Mouse (Mus musculus): ENCODE results near the gene Snx10. TPM values are rescaled to one million over a fixed set of nuclear protein-coding genes. Genes with fewer than 3 reads are reported as not detected.
A peak's percentile ranks its signal among the peaks of the same experiment; 100 is the strongest.
"Not testable (repeated sequence)": the region's sequence is repeated elsewhere in the genome, so short reads cannot be mapped to it uniquely, and the experiment has no call there.

The Snx10 gene
- 100 to 1,000 TPM; 108 to 116 TPM for total RNA-seq (2021)

DNA sequence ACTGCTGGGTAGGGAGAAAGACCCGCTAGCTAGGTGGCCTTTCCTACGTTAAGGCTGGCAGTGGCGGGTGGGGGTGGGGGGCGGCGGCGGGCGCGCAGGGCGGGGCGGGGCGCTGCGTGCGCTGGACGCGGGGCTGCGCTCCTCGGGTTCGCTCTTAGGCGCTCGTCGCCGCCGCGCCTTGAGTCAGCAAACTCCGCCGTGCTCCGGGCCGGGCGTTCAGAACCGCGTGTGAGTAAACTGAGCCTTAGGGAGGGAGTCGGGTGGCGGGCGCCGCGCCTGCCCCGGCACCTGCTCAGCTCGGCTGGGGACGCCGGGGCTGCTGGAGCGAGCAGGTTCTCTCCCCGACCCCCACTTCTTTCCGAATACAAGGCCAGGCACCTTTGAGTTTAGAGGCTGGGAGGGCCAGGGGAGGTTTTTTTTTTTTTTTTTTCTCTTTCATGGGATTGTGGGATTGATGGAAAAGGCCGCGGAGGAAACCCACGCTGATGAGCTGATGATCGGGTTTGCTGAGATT, at the start of gene Snx10:
TSS of gene Snx10 (plus strand) at position 95 of the 514 bp plus-strand sequence.
- peak; percentile 60 to 70 for DNase-seq (ENCODE audit: low spot score in 2 of 2)
- intact Hi-C loops (cut with DNase I) = loop anchor here (1.0 to 5.0 kb wide), 2 partner anchors 54 to 58 kb away; partner anchors contain the start of gene Cbx3

DNA sequence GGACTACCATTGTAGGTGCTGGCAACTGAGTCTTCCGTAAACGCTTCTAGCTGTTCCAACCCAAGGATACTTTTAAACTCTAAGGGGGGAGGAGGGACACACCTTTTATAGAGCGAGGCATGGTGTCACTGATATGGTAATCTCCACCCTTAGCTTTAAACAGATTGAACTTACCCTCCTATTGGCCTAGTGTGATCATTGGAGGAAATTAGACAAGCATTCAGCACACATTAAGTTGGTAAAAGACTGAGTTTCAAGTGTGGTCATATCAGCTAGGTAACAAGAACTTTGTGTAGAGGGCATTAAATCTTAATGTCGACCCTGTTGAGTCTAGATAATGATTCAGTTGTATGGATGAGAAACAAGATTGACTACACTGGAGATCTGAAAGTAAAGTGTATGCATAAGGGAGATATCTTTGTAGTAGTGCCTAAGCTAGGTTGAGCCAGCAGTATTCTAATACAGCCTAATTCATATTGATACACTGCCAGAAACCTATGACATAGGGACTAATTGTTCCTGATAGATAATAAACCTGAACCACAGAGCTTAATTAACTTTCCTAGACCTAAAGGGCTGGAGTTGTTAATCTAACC, 44.5 kb upstream of the Snx10 start:
- no peak for DNase-seq (ENCODE audit: low spot score in 2 of 2)
- intact Hi-C loops (cut with DNase I) = no loop called here

DNA sequence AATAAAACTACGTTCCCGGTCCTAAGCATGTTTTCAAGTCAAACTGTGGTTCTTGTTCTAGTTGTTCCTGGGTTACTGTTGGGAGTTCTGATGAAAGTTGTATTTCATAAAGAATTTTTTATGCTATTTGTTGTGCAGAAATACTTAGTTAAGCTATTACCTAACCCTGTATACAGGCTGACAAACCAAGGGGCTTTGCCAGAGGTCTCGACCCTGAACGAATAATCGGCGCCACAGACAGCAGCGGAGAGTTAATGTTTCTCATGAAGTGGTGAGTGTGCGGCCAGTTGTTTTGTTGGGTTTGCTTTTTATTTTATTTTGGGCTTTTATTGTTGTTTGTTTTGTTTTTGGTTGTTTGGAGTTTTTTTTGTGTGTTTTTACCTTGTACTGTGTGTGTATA, 42.2 kb upstream of the Snx10 start:
- intact Hi-C loops (cut with DNase I) = no loop called here
- no peak for DNase-seq (ENCODE audit: low spot score in 2 of 2)

DNA sequence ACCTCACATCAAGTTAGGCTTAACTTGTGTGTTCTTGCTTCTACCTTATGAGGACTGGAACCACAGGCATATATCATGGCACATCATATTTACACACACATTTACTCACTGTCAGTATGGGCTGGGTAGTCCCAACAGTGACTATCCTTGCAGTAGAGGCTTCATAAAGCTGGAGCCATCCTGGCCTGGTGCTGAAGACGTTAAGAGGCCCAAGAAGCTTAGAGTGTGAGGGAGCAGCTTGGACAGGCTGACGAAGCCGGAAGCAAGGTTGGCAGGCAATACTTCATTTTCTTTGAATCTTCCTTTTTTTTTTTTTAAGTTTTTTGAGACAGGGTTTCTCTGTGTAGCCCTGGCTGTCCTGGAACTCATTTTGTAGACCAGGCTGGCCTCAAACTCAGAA, 39.8 kb upstream of the Snx10 start:
- DNase-seq (ENCODE audit: low spot score in 2 of 2) = no peak
- intact Hi-C loops (cut with DNase I) = no loop called here

DNA sequence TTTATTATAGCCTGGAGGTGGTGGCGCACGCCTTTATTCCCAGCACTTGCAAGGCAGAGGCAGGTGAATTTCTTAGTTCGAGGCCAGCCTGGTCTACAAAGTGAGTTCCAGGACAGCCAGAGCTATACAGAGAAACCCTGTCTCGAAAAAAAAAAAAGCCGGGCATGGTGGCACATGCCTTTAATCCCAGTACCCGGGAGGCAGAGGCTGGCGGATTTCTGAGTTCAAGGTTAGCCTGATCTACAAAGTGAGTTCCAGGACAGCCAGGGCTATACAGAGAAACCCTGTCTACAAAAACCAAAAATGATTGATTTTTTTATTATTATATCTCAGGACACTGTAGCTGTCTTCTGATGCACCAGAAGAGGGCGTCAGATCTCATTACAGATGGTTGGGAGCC, 39.1 kb upstream of the Snx10 start:
- intact Hi-C loops (cut with DNase I); DNase-seq (ENCODE audit: low spot score in 2 of 2): not testable (repeated sequence)

DNA sequence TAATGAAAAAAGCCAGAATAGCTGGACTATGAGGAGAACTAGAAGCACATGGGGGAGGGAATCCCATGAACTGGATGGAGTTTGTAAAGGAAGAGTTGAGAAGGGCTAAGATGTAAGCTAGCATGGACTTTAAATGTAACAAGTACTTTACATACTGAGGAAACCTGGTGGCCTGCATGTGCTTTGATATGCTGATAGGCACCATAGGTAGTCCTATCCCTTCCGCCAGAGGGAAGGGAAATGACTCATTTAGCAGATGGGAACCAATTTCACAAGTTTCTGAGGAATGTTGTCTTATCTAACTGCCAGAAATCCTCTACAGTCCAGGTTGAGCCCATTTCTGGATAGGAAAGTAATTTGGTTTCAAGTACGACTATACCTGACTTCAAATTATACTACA, 38.1 kb upstream of the Snx10 start:
- intact Hi-C loops (cut with DNase I) = no loop called here
- DNase-seq (ENCODE audit: low spot score in 2 of 2) = peak in 1 of 2 experiments; percentile 42

DNA sequence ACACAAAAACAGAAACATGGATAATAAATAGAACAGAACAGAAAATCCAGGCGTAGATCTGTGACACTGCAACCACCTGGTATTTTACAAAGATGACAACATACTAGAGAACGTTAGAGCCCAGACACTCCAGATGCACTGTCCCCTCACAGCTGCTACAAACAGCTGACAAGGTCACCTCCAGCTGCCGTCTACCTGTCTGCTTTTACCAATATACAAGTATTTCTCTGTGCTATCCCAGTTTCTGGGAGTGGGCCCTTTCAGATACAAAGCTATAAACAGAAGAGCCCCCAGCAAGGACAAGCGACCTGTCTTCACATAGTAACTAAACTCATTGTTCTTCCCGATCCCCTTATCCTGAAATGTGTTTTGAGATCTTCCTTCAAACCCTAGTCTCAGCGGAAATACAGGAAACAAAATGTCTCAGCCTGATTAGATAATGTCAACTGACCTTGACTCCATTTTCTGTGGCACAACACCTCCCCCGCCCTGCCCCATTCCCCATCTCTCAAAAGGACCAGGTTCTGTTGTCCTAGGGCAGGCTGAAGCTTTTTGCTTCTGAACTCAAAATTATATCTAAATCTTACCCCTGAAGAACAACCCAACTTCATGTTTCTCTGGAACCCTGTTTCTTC, 37.5 kb upstream of the Snx10 start:
- no peak for DNase-seq (ENCODE audit: low spot score in 2 of 2)
- intact Hi-C loops (cut with DNase I) = no loop called here

DNA sequence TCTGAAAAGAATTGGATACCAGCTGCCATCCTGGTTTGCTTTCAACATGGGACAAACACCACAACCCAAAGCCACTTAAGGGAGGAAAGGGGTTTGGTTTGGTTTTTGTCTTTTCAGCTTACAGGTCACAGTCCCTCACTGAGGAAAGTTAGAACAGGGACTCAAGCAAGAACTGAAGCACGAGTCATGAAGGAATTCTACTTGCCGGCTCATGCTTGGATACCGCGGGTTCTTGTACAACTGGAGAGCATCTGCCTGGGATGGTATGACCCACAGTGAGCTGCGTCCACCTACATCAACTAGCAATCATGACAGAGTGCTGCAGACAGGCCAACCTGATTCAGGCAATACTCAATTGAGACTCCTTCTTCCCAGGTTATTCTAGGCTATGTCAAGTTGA, 37.0 kb upstream of the Snx10 start:
- intact Hi-C loops (cut with DNase I) = no loop called here
- no peak for DNase-seq (ENCODE audit: low spot score in 2 of 2)

DNA sequence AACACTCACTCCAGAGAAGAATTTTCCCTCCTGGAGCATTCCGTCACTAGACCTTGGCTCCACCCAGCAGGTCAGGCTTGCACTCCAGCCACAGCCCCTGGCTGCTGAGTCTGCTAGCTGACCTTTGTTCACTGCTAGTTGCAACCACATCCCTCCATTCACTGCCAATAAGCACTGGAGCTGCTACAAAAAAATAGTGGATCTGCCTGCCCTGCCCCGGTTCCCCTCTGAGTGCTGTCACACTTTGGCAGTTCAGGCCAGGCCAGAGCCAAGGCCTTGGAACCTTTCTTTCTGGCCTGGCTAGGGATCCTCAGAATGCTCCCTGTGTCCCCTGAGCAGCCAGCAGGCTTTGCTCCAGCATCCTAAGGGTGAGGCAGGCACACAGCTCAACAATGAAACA, 33.9 kb upstream of the Snx10 start:
- no peak for DNase-seq (ENCODE audit: low spot score in 2 of 2)
- intact Hi-C loops (cut with DNase I) = no loop called here

DNA sequence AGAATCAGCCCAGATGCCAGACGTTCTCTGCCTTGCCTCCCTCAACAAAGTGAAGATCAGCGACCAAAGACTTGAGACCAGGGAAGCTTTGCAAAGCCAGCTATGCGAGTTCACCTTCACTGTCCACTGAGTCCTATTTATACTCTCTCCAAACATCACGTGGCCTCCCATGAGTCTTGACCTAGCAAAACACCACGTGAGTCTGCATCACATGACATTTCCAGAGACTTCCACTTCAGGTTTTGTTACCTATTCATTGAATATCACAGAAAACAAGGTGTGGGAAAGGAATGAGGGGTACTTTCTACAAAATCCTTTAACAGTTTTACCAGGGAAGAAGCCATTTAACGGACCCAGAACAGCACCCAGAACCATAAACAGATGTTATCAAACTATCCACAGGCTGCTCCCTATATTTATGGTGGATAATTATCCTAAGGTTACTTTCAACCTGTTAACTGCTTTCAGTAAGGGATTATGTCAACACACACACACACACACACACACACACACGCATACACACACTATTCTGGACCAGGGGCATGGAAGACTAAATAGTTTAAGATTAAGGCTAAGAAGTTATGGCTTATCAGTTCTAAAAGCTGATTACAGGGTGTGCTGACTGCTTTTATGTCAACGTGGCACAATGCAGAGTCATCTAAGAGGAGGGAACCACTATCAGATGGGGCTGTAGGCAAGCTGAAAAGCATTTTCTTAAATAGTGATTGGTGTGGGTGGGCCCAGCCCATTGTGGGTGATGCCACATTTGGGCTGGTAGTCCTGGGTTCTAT, 26.2 kb upstream of the Snx10 start:
- no peak for DNase-seq (ENCODE audit: low spot score in 2 of 2)
- intact Hi-C loops (cut with DNase I) = no loop called here

DNA sequence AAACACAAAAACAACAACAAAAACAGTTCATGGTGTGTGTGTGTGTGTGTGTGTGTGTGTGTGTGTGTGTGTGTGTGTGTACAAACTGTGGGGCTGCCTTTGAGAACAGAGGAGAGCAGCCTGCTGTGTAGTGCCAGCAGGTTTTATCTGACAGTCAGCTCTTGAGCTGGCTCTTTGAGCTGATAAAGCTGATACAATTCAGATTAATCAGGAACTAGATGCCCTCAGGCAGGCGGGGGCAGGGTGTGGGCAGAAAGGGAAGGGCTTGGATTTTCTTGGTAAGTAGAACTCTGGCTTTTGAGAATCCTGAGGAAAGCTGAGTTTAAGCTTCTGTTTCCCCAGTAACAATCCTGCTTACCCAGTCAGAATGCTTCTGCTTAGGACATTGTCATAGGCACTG, 18.0 kb upstream of the Snx10 start:
- intact Hi-C loops (cut with DNase I) = loop anchor here (5.0 kb wide), 1 partner anchor 123 kb away; no protein-coding TSS in a partner anchor
- DNase-seq (ENCODE audit: low spot score in 2 of 2) = no peak

DNA sequence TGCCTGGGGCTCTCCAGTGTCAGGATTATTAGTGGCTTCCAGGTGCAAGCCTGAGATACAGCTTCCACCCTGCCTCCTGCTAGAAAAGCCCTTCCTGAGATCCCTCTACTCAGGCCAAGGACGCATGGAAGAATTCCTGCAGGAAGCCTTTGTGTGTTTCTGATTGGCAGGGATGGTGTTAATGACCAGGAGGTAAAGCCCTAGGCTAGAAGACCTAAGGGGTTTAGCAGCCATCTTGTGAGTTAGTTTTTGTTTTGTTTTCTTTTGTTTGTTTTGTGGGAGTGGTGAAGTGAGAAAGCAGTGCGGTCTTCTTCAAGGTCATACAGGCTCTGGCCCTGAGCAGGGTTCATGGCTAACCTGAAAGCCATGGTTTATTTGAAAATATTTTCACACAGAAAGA, 16.1 kb upstream of the Snx10 start:
- no peak for DNase-seq (ENCODE audit: low spot score in 2 of 2)
- intact Hi-C loops (cut with DNase I) = loop anchor here (5.0 kb wide), 1 partner anchor 125 kb away; no protein-coding TSS in a partner anchor

DNA sequence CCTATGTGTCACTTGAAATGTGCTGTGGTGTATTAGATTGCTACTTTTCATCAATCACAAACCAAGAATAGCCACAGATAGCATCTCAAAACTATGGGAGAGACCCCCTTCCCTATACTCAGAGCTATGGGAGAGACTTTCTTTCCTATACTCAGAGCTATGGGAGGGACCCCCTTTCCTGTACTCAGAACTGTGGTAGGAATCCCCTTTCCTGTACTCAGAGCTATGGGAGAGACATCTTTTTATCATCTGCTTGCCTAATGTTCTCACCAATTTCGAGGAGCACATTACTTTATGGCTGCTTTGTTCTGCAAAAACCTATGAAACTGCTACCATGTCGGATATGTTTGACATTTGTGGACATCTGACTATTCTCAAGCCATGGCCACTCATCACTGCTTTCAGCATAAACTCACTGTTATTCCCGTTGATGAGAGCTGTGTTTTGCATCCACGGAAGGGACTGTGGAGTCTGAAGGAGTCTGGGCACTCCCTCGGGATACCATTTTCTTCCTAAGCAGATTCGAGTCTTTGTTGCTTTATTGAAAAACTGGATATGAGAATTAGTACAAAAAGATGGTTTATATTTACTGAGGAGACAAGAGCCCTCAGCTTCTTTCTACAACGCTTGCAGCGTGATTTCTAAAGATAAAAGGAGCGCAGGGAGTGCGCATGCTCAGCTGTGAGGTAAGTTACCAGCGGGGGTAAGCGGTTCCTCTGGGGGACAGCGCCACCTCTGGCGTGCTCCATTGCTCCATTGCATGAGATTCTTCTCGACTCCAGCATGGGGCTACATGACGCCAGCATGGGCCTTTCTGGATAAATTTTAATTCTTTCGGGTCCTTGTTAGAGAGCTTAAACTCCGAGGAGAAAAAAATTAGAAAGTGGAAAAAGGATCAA, 14.7 kb upstream of the Snx10 start:
- intact Hi-C loops (cut with DNase I) = loop anchor here (5.0 kb wide), 1 partner anchor 127 kb away; no protein-coding TSS in a partner anchor
- DNase-seq (ENCODE audit: low spot score in 2 of 2) = peak; percentile 70 to 77

DNA sequence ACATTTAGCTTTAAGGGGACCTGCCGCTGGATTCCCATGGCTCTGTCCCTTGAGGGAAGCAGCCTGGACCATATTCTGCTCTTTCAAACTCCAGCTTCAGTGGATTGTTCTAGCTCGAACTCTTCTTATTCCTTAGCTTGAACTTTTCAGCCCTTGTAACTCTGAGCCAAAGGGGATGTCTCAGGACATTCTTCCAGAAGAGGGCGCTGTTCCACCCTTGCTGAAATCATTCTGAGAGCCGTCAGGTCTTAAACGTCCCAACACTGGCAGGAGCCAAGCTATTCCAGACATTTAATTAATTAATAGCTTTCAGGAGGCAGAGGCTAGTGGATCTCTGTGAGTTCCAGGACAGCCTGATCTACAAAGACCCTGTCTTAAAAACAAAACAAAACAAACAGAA, 13.6 kb upstream of the Snx10 start:
- intact Hi-C loops (cut with DNase I) = loop anchor here (5.0 kb wide), 1 partner anchor 67 kb away; no protein-coding TSS in a partner anchor
- no peak for DNase-seq (ENCODE audit: low spot score in 2 of 2)

DNA sequence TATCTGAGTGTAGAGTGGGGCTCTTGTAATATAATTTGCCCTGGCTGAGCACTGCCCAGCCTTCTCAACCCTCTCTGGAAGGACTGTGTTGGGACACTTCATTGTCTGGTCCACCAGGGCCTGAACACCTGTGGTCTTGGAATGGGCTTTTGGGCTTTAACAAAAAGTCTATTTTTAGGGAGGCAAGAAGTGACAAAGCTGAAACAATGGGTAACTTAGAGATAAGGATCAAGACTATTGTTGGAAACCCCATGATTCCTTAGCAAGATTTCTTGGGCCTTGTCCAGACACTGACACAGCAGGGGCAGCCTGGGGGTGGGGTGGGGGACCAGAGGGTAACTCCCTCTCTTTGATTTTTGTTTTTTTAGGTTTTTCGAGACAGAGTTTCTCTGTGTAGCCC, 12.8 kb upstream of the Snx10 start:
- DNase-seq (ENCODE audit: low spot score in 2 of 2) = no peak
- intact Hi-C loops (cut with DNase I) = loop anchor here (5.0 kb wide), 1 partner anchor 66 kb away; no protein-coding TSS in a partner anchor

DNA sequence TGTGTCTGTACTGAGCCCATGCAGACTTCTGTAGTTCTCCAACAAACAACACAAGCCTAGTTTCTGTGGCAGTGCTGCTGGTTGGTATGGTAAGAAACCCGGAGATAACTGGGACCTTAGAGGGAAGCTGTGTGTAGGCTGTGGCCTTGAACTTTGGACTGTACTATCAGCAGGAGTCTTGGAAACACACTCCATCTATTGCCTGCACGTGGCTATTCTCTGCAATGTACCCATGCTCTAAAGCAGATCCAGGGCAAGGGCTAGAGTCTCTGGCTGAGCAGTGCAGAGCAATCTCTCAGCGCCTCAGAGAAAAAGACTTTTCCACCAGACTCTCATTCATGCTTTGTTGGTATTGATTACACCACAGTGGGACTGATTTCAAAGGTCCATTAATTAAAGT, 10.0 kb upstream of the Snx10 start:
- intact Hi-C loops (cut with DNase I) = loop anchor here (5.0 kb wide), 1 partner anchor 64 kb away; no protein-coding TSS in a partner anchor
- no peak for DNase-seq (ENCODE audit: low spot score in 2 of 2)

DNA sequence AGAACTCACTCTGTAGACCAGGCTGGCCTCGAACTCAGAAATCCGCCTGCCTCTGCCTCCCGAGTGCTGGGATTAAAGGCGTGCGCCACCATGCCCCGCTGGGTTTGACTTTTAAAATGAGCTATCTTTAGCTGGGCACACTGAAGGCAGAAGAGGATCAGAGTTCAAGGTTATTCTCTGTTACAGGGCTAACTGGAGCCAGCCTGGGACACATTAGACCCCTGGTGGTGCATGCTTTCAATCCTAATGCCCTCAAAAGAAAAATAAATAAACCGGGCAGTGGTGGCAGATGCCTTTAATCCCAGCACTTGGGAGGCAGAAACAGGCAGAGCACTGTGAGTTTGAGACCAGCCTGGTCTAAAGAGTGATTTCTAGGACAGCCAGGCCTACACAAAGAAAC, 8.8 kb upstream of the Snx10 start:
- no peak for DNase-seq (ENCODE audit: low spot score in 2 of 2)
- intact Hi-C loops (cut with DNase I) = loop anchor here (5.0 kb wide), 1 partner anchor 62 kb away; no protein-coding TSS in a partner anchor

DNA sequence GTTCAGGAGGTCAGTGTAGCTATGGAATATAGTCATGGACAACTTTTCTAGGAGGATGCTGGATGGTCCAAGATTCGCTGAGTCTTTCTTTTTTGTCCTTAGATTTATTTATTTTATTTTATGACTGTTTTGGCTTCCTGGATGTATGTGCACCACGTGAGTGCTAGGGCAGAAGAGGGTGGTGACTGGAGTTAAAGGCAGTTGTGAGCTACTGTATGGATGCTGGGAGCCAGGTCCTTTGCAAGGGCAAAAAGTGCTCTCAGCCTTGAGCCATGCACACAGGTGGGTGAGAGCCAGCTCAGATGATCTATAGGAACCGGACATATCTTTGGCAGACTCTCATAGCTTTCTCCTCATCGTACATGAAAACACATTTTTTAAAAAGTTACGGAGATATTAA, 391 bp upstream of the Snx10 start:
- DNase-seq (ENCODE audit: low spot score in 2 of 2) = no peak
- intact Hi-C loops (cut with DNase I) = loop anchor here (5.0 kb wide), 1 partner anchor 59 kb away; no protein-coding TSS in a partner anchor

DNA sequence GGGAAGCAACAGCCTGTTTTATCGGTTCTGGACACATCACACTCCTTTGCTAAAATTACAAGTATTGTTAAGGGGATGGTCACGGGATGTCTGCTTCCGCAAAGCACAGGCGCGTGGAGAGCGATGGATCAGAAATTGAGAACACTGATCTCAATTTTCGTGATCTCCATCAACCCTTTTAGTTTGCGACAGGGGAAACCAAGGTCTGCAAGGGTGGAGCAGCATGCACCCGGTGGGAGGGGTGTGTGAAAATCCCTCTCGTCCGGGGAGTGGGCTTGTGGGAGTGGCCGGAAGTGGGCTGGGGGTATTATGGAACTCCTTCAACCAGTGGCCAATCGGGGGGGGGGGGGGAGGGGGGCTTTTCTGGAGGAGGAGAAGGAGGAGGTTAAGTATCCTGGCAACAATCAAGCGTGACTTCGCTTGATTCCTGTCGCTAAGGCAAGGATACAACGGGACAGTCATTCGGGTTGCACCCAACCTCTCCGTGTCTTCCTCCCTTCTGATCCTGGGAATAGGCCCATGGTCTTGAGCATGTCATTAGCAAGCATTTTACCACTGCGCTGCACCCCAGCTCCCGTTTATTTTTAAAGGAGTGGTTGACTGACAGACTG, 725 bp downstream of the Snx10 start:
- intact Hi-C loops (cut with DNase I) = loop anchor here (1.0 to 5.0 kb wide), 2 partner anchors 54 to 58 kb away; partner anchors contain the start of gene Cbx3
- DNase-seq (ENCODE audit: low spot score in 2 of 2) = peak; percentile 37 to 39

All from left cerebral cortex, postnatal 25 days (tissue).